Mouse (Mus musculus) granulocyte monocyte progenitor cell, adult 5-6 weeks (primary cell): ENCODE results near the gene Mien1. TPM values are rescaled to one million over a fixed set of nuclear protein-coding genes. Genes with fewer than 3 reads are reported as not detected.

ENCODE experiments used
- ATAC-seq: replicated peaks from 2 replicates; pipeline ENCODE4 v1.8.0; 2016; ENCODE audit warnings: mild to moderate bottlenecking, moderate TSS enrichment, inconsistent platforms; ENCODE audit not compliant: poor library complexity, severe bottlenecking
- total RNA-seq, 2 experiments: library from RNA; stranded (forward) in 1 of 2; stranded (reverse) in 1 of 2; fragments of 200-712, 200-1000 nt in 1 of 2; fragments of >200 nt in 1 of 2; fragmentation: Nextera tagmentation in 1 of 2; gene quantifications; 2 replicates each; pipeline ENCODE4 v1.2.3; 2014 to 2017

The Mien1 gene
- total RNA-seq, 2 experiments from 2014 or later = 24.9 to 66.2 TPM

DNA sequence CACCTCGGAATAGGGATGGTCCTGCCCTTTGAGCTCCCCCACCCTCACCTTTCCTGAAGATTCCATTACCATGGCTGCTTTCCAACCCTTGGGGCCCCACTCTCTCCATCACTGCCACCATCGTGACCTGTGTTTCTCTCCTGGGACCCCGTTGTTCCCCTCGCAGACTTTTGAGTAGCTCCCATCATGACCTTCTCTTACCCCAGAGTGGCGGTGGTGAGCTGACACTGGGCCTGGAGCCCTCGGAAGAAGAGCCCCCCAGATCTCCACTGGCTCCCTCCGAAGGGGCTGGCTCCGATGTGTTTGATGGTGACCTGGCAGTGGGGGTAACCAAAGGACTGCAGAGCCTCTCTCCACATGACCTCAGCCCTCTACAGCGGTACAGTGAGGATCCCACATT is 3.1 kb downstream of the Mien1 start:
- ATAC-seq = no peak

DNA sequence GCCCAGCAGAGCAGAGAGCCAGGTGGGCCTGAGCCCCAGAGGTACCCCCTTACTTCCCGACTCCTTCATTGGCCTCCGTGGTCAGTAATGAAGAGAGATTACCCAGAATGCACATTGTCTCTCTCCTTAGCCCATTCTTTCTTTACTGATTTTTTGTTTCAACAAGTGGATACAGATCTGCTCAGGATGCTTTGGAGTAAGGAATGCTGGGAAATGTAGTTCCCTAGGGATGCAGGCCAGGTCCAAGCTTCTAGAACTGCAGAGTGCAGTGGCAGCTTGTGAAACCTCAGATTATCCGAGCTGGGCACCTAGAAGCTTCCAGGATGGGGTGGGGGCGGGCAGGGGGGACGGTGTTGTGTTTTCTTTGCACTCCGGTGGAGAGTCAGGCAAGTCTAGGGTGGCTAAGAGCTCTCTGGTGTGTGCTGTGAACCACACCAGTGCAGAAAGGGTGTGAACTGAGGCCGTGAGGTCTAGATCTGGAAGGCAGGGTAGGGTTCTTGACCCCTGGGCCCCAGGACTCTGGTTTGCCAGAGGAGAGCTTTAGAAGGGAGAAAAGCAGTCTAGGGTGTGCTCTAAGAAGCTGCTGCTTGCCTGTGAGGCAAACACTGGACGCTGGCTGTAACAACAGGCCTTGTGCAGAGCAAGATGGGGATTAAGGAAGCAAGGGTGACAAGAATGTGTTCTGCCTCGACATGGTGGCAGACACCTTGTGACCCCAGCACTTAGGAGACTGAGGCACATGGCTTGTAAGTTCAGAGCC is 6.9 kb downstream of the Mien1 start:
- no peak for ATAC-seq

DNA sequence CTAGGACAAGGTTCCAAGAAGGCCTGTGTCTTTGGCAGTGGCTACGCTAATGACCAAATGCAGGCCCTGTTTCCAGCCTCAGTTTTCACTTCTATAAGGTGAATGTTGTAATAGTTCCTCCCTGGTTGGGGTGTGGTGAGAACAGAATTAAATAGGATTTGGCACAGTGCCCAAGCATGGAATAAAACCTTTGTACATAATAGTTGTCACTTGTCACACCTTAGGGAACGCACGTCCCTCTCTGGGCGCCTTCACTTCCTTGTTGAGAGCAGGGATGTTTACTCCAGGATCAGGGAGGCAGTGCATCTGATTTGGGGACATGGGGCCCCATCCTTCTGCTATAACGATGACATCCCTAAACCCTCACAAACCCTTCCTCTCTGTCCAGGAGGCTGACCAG is 10.4 kb downstream of the Mien1 start:
- ATAC-seq = no peak

DNA sequence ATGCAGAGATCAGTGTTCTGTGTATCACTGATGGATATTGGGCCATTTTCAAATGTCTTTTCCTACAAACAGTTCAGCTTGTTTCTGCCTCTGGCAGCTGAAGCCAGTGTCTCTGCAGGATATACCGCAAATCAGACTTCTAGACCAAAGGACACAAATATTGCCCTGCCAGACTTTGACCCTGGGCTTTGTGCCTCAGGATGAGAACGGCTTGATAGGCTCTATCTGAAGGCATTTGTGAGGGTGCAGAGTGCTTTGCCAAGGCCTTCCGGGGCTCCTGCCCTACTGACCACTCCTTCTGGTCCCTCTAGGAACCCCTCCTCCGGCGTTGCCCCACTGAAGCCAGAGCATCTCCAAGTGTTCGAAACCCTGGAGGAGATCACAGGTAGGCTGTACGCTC is 12.2 kb downstream of the Mien1 start:
- no peak for ATAC-seq

DNA sequence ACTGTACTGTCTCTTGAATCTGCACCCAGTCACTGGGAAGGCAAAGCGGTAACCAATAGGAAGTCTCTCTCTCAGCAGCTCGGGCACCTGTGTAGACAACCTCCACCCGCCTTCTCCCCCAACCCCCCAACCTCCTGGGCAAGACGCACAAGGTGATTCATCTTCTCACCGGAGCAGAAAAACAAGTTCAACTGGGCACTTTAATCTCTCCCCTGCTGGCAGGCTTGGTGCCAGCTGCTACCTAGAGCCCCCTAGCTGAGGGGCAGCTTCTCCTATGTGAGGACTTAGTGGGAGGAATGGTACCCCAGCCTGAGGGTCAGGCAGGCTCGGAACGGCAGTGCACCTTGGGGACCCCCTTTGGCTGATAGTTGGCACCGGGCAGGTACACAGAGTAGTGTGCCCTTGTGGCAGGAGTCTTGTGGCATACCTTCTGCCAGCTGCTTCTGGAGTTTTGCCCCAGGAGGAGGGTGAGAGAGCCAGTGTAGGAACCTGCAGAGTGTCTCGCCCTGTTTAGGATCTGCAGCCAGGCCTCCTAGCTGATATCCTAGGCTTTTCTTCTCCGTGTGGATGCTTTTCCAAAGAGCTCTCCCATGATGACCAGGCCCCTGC is 19.7 kb downstream of the Mien1 start:
- ATAC-seq = no peak

DNA sequence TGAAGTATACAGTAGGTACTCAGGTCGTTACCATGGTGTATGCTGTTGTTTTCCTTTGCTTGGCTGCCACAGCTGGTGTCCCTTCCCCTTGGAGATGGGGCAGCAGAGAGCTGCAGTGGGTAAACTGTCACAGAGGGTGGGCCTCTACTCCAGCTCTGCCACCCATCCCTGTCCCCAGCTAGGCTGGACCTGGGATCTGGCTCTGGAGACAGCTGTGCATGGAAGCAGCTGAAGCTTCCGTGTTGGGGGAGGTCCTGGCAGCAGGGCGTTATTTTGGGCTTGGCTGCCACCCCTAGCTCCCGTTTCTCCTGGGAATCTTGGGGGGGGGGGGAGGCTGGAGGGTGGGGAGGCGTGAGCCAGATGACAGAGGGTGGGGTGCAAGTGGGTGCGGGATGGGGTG is 20.5 kb downstream of the Mien1 start:
- no peak for ATAC-seq

DNA sequence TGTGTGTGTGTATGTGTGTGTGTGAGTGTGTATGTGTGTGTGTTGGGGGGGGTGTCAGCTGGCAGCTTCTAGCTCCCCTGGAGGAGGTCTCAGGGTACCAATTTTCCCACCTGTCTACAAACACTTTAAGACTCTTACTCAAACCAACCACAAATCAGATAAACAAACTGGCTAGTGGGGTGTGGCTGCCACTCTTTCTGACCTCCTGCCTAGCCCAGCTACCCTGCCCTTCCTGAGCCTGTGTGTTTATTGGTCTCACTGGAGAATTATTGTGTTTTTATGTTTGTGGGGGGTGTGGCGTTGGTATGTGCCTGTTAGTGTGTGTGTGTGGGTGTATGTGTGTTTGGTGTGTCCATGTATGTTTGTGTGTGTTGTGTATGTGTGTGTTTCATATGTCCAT is 21.7 kb downstream of the Mien1 start:
- no peak for ATAC-seq

DNA sequence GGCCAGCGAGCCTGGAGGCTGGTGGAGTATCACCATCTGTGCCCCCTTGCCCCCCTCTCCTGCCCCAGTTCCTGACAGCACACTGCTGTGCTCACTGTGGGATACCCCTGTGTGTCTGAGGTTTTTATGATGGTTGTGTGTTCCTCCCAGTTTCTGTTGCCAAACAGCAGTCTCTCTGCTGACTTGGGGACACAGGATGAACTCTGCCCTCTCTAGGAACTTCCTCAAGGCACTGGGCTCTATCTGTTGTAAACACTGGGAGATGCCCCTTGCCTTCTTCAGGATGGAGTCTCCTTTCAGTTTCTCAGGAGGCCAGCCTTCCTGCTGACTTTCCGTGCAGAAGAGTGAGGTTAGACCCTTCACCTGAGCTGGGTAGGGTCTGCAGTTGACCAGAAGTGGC is 24.6 kb downstream of the Mien1 start:
- ATAC-seq = no peak

DNA sequence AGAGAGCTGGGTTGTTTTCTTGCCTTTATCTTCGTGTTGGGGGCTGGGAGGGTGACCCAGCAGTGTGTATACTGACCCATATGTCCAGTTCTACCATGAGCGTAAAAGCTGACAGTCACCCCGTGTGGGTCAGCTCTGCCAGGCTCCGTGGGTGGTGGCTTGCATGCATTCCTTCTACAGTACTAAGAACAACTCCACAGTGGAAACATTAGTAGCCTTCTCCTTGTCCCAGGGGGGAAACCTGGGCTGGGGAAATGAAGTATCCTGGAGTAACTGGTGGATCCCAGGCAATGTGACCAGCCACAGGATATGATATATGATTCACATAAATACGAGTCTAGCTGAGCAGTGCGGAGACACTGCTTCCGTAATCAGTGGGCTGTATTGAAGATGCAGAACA is 25.1 kb downstream of the Mien1 start:
- ATAC-seq = no peak

DNA sequence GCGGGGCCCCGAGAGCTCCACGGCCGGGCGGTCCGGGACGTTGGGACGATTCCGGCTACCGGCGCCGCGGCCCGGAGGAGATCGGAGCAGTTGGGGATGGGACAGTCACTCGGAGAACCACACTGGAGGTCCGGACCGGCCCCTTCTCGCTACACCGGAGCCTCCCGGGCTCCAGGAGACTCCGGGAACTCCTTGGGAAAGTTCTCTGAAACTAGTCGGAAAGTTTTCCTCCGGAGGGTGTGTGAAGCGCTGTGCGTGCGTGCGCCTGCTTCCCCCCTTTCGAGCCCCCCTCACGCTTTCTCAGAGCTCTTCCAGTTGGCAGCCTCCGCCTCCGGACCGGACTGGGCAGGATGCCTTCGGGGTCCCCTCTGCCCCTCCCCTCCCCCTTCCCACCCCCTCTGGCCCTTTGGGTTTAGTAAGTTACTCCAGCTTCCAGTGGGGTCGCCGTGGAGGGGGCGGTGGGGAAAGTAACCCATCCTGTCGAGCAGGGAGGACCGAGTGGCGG is 25.9 kb downstream of the Mien1 start:
- ATAC-seq = no peak

DNA sequence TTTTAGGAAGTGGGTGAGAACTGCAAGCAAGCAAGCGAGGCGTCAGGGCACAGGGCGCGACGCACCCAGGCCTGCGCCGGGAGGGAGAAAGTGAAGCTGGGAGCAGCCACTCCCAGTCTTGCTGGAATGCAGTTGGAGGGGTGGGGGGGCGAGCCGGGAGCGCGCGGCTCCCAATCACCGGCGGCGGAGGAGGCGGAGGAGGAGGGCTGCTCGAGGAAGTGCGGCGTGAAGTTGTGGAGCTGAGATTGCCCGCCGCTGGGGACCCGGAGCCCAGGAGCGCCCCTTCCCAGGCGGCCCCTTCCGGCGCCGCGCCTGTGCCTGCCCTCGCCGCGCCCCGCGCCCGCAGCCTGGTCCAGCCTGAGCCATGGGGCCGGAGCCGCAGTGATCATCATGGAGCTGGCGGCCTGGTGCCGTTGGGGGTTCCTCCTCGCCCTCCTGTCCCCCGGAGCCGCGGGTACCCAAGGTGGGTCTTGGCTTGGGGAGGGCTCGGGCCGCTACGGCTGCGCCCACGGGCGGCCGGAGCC is 26.5 kb downstream of the Mien1 start, which contains the start of gene Erbb2:
TSS of gene Erbb2 (plus strand) at position 198 of the 524 bp plus-strand sequence.
- peak; percentile 21 for ATAC-seq

DNA sequence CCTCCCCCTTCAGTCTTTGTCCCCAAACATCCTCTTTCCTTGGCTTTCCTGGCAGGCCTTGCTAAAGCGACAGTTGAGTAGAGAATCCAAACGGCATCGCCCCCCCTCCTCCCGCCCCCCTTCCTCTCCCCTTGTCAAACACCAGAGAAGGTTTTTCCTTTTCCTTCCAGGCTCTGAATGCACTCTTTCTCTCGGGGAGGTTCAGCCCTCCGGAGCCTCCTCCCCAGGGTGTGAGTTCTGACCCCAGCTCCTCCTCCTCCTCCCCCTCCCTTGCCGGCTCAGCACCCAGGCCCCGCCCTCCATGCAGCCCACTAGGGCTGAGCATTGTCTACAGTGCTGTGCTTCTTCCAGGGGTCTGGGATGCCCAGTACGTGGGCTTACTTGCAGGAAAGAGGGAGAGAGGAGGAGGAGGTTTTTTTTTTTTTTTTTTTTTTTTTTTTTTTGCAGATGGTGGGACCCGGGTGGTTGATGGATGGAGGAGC is 29.4 kb downstream of the Mien1 start:
- no peak for ATAC-seq

DNA sequence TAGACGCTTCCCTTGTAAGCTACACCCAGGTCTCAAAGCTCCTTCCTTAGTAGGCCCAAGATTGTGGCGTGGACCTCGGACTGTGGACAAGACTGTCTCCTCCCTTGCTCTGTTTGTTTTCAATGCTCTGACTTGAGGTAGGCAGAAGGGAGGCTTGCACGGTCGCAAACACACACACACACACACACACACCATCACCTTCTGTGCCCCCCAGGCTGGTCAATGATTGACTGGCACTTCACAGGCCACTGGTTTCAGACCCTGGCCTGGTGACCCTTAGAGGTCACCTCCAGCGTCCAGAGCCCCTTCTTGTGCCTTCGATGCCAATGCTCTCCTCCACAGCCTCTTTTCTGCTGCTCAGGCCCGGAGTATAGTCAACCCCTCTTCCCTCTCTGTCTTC is 29.9 kb downstream of the Mien1 start:
- no peak for ATAC-seq

DNA sequence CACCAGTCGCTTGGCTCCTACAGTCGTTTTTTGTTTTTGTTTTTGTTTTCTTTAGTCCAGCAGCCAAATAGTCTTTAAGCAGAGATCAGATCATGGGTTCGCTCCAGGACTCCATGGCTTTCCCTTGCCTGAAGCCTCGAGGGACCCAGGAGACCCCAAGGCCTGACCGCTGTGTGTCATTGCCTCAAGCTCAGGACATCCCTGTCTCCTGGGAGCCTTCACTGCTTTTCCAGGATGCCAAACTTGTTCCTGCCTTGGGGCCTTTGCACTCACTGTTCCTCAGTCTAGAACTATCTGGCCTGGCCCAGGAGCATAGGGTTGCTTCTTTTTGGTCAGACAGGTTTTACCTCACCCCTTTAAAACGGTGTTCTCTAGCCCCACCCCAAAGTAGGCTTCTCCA is 32.2 kb downstream of the Mien1 start:
- ATAC-seq = no peak

DNA sequence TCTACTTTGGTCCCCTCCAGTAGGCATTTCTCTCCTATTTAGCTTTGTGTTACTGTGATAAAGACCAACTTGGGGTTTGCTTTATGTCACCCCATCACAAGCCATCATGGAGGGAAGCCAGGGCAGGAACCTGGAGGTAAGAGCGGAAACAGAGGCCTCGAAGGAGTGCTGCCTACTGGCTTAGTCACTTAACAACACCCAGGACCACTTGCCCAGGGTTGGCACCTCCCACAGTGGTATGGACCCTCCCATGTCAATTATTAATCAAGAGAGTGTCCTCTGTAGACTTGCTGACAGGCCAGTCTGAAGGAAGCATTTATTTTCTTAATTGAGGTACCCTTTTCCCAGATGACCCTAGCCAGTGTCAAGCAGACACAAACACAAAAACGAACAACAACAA is 38.0 kb downstream of the Mien1 start:
- no peak for ATAC-seq

DNA sequence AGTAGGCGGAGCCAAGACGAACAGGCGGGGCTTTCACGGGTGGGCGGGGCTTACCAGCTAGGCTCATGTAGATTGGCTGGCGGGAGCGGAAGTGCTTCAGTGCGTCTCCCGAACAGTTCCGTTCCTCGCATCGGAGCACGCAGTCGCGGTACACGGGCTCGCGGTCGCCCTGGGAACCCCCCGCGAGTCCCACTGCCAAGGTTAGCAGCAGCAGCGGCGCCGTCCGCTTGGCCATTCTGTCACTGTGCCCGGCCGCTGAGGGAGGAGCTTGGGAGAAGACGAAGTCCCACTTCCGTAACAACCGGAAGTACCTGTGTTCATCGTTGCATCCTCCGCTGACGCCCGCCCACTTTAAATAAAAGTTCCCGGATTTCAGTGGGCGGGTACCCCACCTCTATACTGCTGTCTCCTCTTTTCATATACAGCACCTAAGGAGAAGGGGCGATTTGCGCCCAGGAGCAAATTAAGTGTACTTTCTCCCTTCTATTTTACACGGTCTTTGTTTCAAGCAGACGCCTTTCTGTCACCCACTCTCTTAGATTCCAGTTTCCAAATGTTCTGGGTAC is 38.5 kb downstream of the Mien1 start, which contains the start of gene Pgap3:
TSS of gene Pgap3 (minus strand) at position 330 of the 566 bp plus-strand sequence.
- peak; percentile 93 for ATAC-seq

DNA sequence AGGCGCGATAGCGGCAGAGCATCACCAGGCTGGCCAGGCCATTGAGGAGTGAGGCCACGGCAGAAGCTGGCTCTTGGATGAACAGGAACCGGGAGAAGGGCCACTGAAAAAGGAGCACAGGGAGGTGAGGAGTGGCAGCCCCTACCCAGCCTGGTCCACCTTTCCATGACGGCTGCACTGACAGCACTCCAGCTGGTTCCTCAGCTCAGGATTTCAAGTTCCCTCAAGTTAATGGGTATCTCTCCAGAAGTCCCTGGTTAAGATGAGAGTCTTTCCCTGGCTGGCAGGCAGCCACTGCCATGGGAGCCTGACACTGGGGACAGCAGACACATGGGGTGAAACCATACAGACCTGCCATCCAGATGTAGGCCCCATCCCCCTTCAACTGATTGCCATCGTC is 40.8 kb downstream of the Mien1 start:
- no peak for ATAC-seq

DNA sequence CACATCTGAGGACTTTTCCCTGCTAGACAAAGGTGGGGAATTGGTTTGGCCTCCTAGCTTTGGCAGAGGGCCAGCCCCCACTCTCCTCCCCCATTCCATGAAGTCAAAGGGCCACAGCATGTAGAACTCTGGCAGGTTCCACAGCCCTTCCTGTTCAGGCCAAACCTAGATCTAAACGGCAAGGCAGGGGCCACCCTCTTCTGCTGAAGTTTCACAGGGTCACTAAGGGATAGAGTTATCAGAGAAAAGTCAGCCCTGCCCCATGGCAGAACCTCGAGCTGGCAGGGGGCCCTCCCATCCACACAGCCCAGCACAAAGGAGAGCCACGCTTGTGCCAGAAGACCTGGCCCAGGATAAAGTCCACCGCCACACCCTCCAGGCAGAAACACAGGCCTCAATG is 43.8 kb downstream of the Mien1 start:
- ATAC-seq = no peak

DNA sequence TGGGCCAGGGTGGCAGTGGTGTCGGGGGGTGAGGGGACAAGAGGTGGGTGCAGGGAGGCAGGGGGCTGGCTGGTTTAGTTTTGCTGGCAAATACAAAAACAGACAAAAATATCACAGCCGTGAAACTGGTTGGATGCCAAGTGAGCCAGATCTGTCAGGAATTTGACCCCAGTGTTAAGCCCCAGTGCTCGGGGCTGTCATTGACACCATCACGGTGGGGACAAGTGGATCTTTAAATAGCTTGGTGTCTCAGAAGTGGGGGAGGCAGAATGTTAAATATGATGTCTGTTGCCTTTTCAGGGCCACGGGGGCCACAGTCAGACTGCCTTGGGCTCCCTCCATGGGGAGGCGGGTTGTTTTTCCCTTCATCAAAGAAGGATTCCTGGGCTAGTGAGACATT is 44.5 kb downstream of the Mien1 start:
- no peak for ATAC-seq

DNA sequence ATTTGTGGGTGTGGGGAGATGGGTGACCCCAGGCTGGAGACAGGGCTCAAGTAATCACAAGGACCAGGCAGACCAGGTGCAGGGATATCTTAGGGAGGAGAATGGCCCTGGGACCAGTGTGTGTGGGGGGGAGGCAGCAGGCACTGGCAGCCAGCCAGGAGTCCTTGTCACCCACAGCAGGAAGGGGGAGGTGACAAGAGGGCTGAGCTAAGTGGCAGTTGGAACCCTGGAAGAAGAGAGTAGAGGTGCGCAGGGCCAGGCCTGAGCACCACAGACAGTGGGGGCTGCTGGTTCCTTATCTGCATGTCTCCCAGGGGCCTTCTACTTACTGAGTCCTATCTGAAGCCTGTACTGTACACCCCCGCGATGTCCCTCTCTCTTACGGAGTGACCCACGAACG is 45.5 kb downstream of the Mien1 start:
- peak; percentile 53 for ATAC-seq

DNA sequence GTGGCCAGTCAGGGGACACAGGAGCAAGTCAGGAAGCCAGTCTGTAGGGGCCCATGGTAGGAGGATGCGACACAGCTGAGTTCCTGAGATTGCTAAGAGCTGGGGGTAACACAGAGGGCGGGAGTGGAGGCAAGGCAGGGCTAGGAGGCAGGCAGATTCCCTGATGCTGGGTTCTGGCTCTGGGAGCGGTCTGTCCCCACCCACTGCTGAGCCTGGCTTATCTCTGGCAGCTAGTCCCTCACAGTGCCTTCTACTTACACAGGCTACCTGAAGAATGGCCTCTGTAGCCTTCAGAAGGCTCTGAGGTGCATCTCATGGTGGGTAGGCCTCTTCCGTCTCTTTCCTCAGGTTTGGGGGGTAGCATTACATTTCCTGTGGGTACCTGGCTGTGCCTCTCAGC is 46.1 kb downstream of the Mien1 start:
- ATAC-seq = peak; percentile 8; the same call in 1 of the 2 replicates
